Mouse (Mus musculus) testis, adult 2 months (tissue): ENCODE data around the gene Gm49368.

ENCODE experiments used
- CTCF ChIP-seq: fragments of 200-500 bp; IDR thresholded peaks from 2 replicates; pipeline ENCODE4 v1.5.1; 2012; ENCODE audit warnings: low read depth, mild to moderate bottlenecking, inconsistent platforms, low read length, moderate library complexity; ENCODE audit not compliant: control insufficient read depth, insufficient read depth, insufficient replicate concordance
- POLR2A ChIP-seq: fragments of 200-500 bp; IDR thresholded peaks from 2 replicates; pipeline ENCODE4 v1.6.1; 2012; ENCODE audit warnings: low read depth, mild to moderate bottlenecking, inconsistent platforms, low read length, moderate library complexity; ENCODE audit not compliant: control insufficient read depth

DNA sequence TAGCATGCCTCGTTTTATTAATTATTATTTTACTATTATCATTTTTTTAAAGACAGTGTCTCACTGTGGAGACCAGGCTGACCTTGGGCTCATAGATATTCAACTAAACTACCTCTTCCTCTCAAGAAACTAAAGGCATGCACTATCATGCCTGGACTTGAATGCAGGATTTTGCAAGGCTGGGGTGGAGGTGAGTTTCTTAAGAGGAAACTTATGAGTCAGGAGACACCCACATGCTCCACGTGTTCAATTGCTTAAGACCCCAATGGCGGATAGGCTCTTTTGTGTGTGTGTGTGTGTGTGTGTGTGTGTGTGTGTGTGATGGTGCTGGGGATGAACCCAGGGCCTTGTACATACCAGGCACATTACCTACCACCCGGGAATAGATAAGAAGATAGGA, 37.1 kb upstream of the Gm49368 start:
- TF ChIP-seq CTCF (no peak), POLR2A (no peak)
